Mouse (Mus musculus) kidney, adult 2 months (tissue): ENCODE results near the gene Tmem151b.
A peak's percentile ranks its signal among the peaks of the same experiment; 100 is the strongest.

ENCODE experiments used
- CTCF ChIP-seq: fragments of 200-500 bp; conservative IDR thresholded peaks from 2 replicates; pipeline ENCODE4 v1.5.1; 2011; ENCODE audit warnings: low read depth, mild to moderate bottlenecking, control low read depth, low read length, moderate library complexity, mixed read lengths; ENCODE audit not compliant: insufficient read depth, insufficient read length
- POLR2A ChIP-seq: fragments of 200-500 bp; IDR thresholded peaks from one replicate; pipeline ENCODE4 v1.6.1; 2011; ENCODE audit warnings: low read depth, low read length, control low read depth

DNA sequence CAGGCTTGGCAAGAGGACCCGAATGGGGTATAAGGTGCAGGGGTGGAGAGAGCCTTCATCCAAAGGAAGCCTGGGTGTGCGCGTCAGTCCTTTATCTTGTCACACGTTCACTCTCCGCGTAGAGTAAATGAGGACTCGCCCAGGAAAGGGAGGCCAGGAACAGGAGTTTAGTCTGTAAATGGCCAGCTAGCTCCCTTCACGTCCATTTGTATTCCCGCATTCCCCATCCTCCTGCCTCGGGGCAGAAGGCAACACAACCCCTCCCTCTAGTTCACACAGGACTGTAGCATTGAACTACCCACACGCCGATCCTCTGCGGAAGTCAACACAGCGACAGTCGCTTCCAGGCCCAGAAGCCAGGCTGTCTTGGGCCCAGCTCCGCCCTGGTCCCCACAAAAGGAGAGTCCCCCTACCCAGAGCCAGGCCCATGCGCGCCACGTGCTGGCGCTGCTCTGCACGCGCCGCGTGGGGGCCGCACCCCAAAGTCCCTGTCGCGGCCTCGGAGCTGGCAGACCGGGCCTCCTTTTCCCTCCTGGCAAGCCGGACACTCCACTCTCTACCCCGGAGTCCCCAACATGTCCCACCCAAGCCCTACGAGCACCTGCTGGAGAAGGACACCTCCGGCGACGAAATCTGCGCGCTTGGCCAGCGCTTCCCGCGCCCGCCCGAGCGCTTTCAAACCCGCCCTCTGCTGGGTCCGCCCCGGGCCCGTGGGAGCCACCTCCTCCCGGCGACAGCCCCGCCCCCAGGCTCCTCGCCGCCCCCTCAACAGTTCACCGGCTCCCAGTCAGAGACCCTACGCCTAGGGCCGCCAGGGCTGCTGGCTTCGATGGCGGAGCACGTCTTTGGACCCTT, 45.6 kb upstream of the Tmem151b start:
- no peak for TF ChIP-seq CTCF
- peak; percentile 4 for TF ChIP-seq POLR2A
